In genomic region chr11:84067720-84068190, GRCm38 (mm10) we compare ENCODE assay signal across 1 mouse cellular context.
TF ChIP-seq lines count a peak whose summit lies in the region.

No protein-coding gene starts in this region.

TF ChIP-seq in CH12.LX, 34 proteins besides CTCF, POLR2A, EP300 and RAD21 (continued from another document):
- no peak for TF ChIP-seq MAZ (IDR thresholded peaks at IDR 0.05; ENCODE audit: low read depth, low read length)
- peak; percentile 34; the same call in 1 of the 2 replicates for TF ChIP-seq UBTF (IDR thresholded peaks at IDR 0.05; ENCODE audit: low read depth, low read length)
- no peak for TF ChIP-seq USF1 (IDR thresholded peaks at IDR 0.05; ENCODE audit: low read depth, low read length)
- TF ChIP-seq SIN3A (IDR thresholded peaks at IDR 0.05; ENCODE audit: low read length) = peak; percentile 76
- TF ChIP-seq PAX5 (IDR thresholded peaks at IDR 0.05; ENCODE audit: low read length) = no peak
